Mouse (Mus musculus) kidney, postnatal 36 days (tissue): ENCODE results near the gene Cryz.
"Not testable (repeated sequence)": the region's sequence is repeated elsewhere in the genome, so short reads cannot be mapped to it uniquely, and the experiment has no call there.

ENCODE experiments used
- DNase-seq, 2 experiments: peaks; one replicate each; pipeline ENCODE4 v3.0.0; 2021 to 2022; ENCODE audit warnings: mixed read lengths in 2 of 2

Cryz gene

GRCm38 (mm10) chr3:154611888-154612287 is 15.4 kb downstream of the Cryz start:
- peak; percentile 40 to 62 for DNase-seq

GRCm38 (mm10) chr3:154614771-154615170 is 18.3 kb downstream of the Cryz start:
- DNase-seq: no peak

DNA sequence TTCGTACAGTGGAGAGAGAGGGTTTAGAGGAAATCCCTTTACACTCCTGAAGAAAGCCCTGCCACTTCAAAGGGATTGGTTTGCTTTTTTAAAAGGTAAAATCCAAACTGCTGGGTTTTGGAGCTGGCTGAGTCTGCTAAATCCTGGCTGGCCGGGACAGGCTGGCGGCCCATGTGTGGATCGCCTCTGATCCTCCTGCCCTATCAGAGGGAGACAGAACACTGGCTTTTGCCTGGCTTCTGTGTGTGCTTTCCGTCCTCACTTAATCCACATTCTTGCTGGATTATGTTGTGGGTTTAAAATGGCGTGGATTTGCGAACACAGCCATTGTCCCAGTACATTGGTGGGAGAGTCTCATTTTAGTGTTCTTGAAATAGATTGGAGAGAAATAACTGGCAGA is 18.8 kb downstream of the Cryz start:
- DNase-seq: no peak

DNA sequence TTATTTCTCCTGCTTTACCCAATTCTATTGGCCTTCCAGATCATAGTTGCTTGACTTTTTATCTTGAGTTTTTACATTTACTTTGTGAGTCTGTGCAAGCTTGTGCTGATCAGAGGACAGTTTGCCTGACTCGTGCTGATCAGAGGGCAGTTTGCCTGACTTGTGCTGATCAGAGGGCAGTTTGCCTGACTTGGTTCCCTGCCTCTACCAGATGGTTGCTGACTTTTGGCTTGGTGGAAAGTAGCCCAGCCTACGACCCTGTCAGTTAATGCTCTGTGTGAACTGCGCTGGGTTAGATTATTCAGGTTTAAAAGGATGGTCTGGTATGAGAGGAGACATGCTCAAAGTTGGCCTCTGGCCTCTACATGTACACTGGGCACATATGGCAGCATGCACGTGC is 19.6 kb downstream of the Cryz start:
- no peak for DNase-seq

GRCm38 (mm10) chr3:154628284-154628683 is 31.8 kb downstream of the Cryz start:
- no peak for DNase-seq

GRCm38 (mm10) chr3:154631281-154631680 is 34.8 kb downstream of the Cryz start:
- DNase-seq: not testable (repeated sequence)

GRCm38 (mm10) chr3:154633091-154633490 is 36.6 kb downstream of the Cryz start:
- DNase-seq: no peak

DNA sequence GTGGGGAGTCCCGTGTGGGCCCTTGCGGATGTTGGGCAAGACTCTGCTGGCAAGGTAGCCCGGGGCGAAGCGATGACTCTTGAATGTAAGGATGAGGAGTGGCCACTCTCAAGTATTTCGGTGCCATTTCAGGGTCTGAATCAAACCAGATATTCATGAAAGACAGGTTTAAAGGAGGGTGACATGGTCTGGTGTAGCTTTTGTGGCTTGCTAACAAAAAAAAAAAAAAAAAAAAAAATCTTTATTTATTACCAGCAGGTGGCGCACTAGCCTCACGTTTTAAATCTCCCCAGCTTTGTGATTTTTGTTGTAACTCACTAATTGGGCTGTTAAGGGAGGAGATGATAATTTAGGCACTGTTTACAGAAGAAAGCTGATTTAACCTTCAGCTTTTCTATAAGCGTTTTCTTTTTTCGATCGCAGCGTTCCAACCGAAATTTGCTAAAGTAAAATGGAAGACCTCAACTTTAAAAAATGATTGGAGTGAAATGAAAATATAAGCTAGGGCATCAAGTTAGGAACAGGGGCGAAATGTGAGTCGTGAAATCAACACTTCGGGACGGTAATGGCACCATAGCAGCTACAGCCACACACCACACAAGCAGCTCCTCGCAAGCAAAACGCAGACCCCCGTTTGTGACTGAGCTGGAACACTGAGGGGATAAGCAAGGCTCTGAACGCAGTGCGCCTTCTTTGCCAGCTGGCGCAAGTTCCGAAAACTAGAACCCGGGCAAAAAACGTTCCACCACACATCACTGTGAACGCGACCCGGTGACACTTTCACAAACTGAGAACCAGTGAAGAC is 50.3 kb downstream of the Cryz start:
- peak in 1 of 2 experiments; percentile 8 for DNase-seq

GRCm38 (mm10) chr3:154647443-154647780 is 50.9 kb downstream of the Cryz start:
- DNase-seq: no peak

- DNase-seq: no peak
These were observed 53.1 kb downstream of the Cryz start for GRCm38 (mm10) chr3:154649411-154650285.

DNA sequence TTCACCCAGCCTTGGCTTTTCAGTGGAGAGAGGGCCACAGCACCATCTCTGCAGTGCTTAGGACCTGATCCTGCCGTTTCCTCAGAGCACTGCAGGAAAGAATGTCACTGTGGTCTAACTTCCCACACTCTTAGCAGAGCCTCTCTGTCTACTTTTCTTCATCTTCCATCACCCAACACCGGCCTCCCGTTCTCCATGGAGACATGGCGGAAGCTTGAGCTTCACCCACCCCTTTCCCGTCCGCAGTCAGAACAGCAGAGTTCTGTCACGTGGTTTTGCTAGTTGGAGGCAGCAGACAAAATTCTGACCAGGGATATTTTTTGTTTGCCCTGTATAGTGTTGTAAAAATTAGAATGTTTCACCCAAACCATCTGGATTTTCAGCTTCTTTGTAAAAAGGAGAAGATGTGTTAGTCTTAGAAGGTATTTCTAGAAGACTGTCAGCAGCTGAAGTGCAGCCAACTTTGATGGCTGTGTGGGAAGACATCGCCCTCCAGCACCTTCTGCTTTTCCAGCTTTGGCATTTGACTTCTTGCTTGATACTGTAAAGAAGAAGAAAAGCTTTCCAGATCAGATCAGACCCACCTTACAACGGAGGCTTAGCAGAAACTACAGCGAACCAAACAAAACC is 54.8 kb downstream of the Cryz start:
- DNase-seq: no peak

- peak; percentile 16 to 74 for DNase-seq
These were observed 56.3 kb downstream of the Cryz start for GRCm38 (mm10) chr3:154652581-154653420.

- no peak for DNase-seq
These were observed 56.9 kb downstream of the Cryz start for GRCm38 (mm10) chr3:154653454-154653853.

DNA sequence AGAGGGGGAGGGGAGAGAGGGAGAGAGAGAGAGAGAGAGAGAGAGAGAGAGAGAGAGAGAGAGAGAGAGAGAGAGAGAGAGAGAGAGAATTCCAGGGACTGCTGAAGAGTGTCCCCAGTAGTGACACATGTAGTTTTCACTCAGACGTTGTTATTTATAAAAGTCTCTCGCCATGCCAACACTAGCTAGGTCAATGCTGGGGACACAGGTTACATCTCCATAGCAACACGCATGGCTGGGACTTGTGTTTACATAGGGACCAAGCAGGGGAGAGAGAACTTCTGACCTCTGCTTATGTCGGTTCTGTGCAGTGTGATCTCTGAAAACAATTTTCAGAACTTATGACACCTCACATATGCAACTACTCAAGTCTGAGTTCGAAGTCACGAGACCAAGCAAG is 57.8 kb downstream of the Cryz start:
- DNase-seq: no peak

DNA sequence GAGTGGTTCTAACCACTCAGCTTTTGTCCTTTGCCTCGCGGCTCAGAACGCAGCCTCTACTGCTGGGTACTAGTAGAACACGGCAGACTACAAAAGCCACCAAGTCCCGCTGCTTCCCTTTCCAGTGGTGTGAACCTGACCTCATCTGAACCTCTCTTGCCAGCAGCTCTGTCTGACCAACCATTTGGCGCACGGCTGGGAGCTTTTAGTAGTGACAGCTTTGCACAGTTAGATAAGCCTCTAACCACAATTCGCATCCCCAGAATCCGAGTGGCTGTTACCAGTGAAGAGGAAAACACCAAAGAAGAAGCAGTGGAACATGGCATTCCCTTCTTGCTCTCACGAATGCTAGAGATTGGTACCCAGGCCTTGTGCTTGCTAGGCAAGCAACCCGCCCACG is 58.4 kb downstream of the Cryz start:
- DNase-seq: no peak

DNA sequence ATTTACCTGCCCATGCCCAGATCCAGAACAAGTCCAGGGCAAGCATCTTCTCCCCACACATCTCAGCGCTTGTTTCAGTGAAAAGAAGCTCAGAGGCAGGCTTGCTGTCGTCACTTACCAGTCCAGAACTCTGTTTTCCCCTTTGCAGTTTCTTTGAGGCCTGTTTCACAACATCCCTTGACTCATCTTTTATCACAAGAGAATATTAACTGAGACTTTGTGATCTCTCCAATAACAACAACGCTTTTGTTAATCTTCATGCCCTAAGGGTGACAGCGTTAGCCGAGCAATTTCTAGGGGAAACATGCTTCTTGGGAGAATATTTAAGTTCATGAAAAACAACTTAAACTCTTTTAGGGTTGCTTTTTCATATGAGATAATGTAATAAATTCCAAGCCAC is 59.2 kb downstream of the Cryz start:
- DNase-seq: no peak

DNA sequence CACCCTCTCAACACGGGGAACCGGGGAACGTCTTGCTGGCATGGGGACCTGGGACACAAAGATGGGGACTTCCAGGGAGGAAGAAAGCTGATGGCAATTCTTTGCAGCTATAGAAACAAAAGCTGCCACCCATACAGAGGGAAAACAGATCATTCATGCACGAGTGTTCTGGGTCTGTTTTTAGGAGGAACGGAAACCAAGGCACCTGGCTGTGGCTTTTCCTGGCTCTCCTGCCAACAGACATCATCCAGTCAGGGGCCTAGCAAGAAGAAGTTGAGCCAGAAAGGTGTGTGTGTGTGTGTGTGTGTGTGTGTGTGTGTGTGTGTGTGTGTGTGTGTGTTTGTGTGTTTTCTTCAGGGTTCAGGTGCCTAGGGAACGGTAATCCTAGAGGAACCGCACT is 67.0 kb downstream of the Cryz start, which contains the start of gene Erich3:
TSS of gene Erich3 (plus strand) at position 315 of the 400 bp plus-strand sequence.
- no peak for DNase-seq

DNA sequence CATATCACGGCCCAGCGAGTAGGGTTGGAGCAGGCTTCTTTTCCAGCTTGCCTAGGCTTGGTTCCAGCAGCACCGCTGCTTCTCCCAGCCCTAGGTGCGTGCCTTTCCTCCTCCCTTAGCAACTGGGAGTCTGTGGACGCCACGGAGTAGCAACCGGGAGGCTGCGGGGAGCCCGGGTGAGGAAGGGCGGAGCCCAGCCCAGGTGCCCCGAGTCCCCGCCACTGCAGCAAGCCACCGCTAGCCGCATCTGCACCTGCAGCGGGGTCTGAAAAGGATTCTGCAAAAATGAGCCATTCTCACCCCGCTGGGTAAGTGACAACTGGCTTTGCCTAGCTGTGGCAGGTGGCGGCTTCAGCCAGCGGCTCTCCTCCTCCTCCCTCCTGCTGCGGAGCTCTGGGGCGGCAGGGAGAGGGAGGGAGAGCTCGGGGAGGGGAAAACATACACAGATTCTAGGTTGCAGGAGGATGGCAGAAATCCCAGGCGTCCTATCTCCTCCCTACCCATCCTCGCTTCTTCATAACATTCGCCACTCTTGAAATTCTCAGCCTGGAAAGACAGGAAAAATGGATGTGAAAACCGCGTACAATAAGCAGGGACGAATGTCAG is 67.6 kb downstream of the Cryz start:
- DNase-seq: peak; percentile 7 to 29

DNA sequence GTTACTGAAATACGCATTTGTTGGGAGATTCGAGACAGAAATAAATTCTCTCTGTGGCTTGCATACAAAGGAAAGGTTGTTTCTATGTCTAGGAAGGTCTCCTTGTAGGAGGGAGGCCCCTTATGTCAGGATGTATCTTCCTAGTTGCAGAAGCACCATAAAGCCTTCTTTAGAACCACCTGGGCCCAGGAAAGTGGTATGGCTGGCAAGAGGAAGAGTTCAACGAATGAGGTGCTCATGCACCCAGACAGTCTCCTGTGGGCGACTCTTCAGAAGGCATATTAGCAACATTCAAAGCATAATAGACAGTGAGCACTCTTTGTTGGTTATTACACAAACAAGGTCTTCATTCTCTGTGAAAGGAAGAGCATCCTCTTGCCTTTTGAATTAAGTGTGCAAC is 68.1 kb downstream of the Cryz start:
- no peak for DNase-seq

GRCm38 (mm10) chr3:154668485-154668884 is 72.0 kb downstream of the Cryz start:
- DNase-seq: no peak

- no peak for DNase-seq
These were observed 74.1 kb downstream of the Cryz start for GRCm38 (mm10) chr3:154670584-154670983.

DNA sequence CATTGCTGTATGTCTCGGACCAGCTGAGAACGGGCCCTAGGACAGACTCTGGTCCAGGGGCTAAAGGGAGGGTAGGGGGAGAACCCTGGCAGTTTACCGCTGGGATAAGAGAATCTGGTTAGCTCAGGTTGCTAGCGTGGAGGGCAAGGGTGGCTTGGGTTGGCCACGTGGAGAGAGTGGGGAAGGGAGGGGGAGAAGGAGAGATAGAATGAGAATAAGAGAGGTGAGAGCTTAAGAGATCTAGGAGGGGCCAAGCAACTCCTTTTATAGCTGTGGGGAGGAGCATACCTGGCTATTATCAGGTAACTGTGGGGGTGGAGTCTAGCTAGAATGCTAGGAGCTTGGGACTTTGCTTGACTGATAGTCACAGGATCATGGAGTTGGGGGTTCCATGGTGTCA is 74.5 kb downstream of the Cryz start:
- DNase-seq: no peak
